Mouse (Mus musculus): Measurements from ENCODE around the gene Cpt1a. TPM values are rescaled to one million over a fixed set of nuclear protein-coding genes. Genes with fewer than 3 reads are reported as not detected.

Gene Cpt1a
- polyA plus RNA-seq, 1 experiment from 2014 or later = 9.5 TPM

DNA sequence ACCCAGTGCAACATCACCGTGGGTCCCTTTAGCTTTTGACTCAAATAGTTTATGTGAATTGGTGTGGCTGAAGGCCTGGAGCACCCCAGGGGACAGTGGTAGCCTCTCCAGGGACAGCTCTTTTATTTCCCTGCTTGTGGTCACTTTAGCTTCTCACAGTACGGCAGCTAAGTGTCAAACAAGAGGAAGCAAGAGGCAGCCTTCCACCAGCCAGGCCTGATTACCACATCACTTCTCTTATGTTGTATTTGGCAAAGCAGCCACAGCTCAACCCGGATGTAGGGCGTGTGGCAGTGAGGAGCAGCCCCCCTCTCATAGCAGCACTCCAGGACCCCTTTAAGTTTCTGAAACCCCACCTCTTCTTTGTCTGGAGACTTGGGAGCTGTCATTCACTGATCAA, 100.8 kb downstream of the Cpt1a start:
- ATAC-seq (ENCODE audit: low read depth) = 0 out of 2 replicates have a peak, but pooled peaks have one; percentile 3
- no peaks in the 10 kb centered on the region; the same call in 1 of the 2 replicates for H3K9me3 ChIP-seq (replicated peaks; ENCODE audit: control insufficient read depth, low read length)
- no peak overlapping the region for H3K4me3 ChIP-seq (ENCODE audit: low read depth, low read length)
- H3K27me3 ChIP-seq (ENCODE audit: control insufficient read depth, insufficient read depth, low read depth, low read length) = no peaks in the 10 kb centered on the region
- H3K9ac ChIP-seq (ENCODE audit: low read depth, low read length) = no peak overlapping the region
- H3K4me2 ChIP-seq (ENCODE audit: low read depth, low read length) = no peak overlapping the region
- H3K36me3 ChIP-seq (ENCODE audit: control insufficient read depth, insufficient read depth) = no peaks in the 10 kb centered on the region
- H3K27ac ChIP-seq (ENCODE audit: low read length) = 0 out of 2 replicates have a peak overlapping the region, but pooled peaks have one; percentile 5
- 26% methylated on average over 4 of the region's 4 CpGs for WGBS (ENCODE audit: insufficient replicate concordance)
- H3K4me1 ChIP-seq (ENCODE audit: control insufficient read depth, low read depth, low read length) = no peaks in the 10 kb centered on the region; the same call in 1 of the 2 replicates

DNA sequence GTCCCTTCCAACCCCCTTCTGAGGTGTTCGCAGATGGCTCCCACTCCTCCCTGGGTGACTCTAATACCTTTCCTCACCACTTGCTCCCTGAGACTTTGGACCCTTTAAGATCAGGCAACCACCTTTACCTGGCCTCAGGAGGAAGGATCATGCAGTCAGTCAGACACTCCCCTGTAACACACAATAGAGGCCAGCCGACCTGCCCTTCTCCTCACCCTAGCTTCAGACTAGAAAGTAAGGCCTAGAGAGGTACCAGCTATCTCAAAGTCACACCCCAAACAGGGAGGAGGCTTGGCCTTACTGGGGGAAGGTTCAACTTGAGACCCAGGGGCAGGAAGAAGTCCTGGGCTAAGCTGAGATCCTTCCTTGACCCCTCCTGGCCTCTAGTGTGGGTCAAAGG, 102.1 kb downstream of the Cpt1a start:
- WGBS (ENCODE audit: insufficient replicate concordance) = 67% methylated on average over 2 of the region's 2 CpGs
- ATAC-seq (ENCODE audit: low read depth) = no peak
- H3K27me3 ChIP-seq (ENCODE audit: control insufficient read depth, insufficient read depth, low read depth, low read length) = no peaks in the 10 kb centered on the region
- H3K9me3 ChIP-seq (replicated peaks; ENCODE audit: control insufficient read depth, low read length) = no peaks in the 10 kb centered on the region
- H3K9ac ChIP-seq (ENCODE audit: low read depth, low read length) = no peak overlapping the region
- H3K4me1 ChIP-seq (ENCODE audit: control insufficient read depth, low read depth, low read length) = no peaks in the 10 kb centered on the region; the same call in 1 of the 2 replicates
- no peak overlapping the region for H3K27ac ChIP-seq (ENCODE audit: low read length)
- H3K4me2 ChIP-seq (ENCODE audit: low read depth, low read length) = no peak overlapping the region
- no peak overlapping the region for H3K4me3 ChIP-seq (ENCODE audit: low read depth, low read length)
- H3K36me3 ChIP-seq (ENCODE audit: control insufficient read depth, insufficient read depth) = no peaks in the 10 kb centered on the region

DNA sequence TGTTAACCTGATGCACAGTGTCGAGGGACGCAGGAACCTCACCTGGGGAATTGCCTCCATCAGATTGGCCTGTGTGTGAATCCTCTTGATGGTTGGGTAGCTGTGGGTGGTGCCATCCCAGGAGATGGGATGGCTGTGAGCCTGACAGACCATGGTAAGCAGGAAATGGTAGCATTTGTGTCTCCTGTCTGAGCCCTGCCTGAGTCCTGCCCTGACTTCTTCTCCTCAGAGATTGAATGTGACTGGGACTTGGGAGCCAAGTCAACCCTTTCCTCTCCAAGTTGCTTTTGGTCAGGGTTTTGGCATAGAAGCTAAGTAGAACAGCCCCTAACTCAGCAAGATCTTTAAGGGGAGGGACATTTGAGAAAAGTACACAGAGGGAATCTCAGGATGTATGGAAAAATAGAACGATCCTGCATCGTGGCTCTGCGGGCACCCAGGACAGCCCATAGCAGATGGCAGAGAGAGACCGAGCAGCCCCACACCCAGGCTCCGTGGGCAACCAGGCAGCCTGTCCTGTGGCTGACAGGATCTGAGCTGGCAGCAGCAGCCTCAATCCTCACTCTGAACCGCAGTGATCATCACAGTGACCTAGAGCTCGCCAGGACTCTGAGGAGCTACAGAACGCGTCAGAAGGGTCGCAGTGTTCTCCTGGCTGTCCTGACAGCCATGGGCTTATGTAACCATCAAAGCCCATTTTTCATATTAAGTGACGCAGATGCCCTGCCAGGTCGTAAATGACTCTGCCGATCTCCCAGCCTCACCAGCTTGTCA, 106.1 kb downstream of the Cpt1a start:
- H3K9ac ChIP-seq (ENCODE audit: low read depth, low read length) = no peak overlapping the region
- ATAC-seq (ENCODE audit: low read depth) = no peak
- no peak overlapping the region for H3K4me2 ChIP-seq (ENCODE audit: low read depth, low read length)
- 70% methylated on average over 15 of the region's 15 CpGs for WGBS (ENCODE audit: insufficient replicate concordance)
- H3K27me3 ChIP-seq (ENCODE audit: control insufficient read depth, insufficient read depth, low read depth, low read length) = no peaks in the 10 kb centered on the region
- no peak overlapping the region for H3K4me3 ChIP-seq (ENCODE audit: low read depth, low read length)
- no peaks in the 10 kb centered on the region for H3K9me3 ChIP-seq (replicated peaks; ENCODE audit: control insufficient read depth, low read length)
- H3K36me3 ChIP-seq (ENCODE audit: control insufficient read depth, insufficient read depth) = no peaks in the 10 kb centered on the region
- H3K4me1 ChIP-seq (ENCODE audit: control insufficient read depth, low read depth, low read length) = no peaks in the 10 kb centered on the region
- H3K27ac ChIP-seq (ENCODE audit: low read length) = no peak overlapping the region

DNA sequence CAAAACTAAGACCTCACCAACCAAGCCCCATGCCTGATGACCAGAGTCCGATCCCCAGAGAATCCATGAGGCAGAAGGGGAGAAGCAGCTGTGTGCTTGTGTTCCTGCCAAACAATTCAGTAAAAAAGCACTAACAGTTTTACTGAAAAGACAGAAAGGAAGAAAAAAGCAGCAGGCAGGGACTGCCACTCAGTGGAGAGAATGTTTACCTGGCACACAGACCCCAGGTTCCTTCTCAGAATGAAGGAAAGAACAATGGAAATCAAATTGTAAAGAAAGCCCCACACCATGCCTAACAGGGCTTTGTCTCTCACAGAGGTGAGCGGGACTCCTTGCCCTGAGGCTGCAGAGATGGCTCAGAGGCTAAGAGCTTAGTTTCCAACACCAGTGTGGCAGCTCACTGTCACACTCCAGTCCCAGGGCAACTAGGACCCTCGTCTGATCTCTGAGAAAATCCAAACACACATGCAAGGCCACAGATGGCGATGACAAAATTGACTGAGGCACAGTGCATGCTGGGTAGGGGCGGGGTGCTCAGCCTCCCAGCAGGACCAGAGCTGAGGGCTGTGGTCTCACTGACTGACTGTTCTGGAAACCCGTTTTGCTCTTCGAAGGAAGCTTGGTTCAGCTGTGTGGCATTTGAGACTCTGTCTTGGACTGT, 107.2 kb downstream of the Cpt1a start:
- Histone ChIP-seq H3K4me3 (ENCODE audit: low read depth, low read length) (no peak overlapping the region), H3K27ac (ENCODE audit: low read length) (no peak overlapping the region), H3K4me1 (ENCODE audit: control insufficient read depth, low read depth, low read length) (no peaks in the 10 kb centered on the region), H3K36me3 (ENCODE audit: control insufficient read depth, insufficient read depth) (no peaks in the 10 kb centered on the region), H3K9me3 (replicated peaks; ENCODE audit: control insufficient read depth, low read length) (no peaks in the 10 kb centered on the region), H3K4me2 (ENCODE audit: low read depth, low read length) (no peak overlapping the region), H3K9ac (ENCODE audit: low read depth, low read length) (no peak overlapping the region), H3K27me3 (ENCODE audit: control insufficient read depth, insufficient read depth, low read depth, low read length) (no peaks in the 10 kb centered on the region)
- WGBS (ENCODE audit: insufficient replicate concordance) = 51% methylated on average over 7 of the region's 7 CpGs
- ATAC-seq (ENCODE audit: low read depth) = no peak

DNA sequence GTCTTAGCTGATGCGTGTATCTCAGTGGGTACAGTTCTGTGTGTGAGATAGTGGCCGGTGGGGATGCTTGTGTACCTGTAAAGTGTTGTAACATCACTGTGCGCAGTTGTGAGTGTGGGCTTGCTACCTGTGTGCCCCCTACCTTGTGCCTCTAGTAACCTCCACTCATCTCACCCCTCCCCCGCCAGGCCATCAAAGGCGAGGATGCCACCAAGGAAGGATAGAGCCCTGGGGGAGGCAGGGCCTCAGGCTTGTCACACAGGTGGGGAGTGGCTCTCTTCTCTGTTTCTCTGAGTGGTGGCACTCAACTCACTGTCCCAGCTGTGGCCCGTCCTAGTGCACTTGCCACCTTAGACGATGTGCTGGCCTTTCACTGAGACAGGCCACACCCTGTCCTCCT, 108.9 kb downstream of the Cpt1a start:
- Histone ChIP-seq H3K27ac (ENCODE audit: low read length) (no peak overlapping the region), H3K4me3 (ENCODE audit: low read depth, low read length) (no peak overlapping the region), H3K4me2 (ENCODE audit: low read depth, low read length) (no peak overlapping the region), H3K27me3 (ENCODE audit: control insufficient read depth, insufficient read depth, low read depth, low read length) (no peaks in the 10 kb centered on the region), H3K36me3 (ENCODE audit: control insufficient read depth, insufficient read depth) (no peaks in the 10 kb centered on the region), H3K9me3 (replicated peaks; ENCODE audit: control insufficient read depth, low read length) (no peaks in the 10 kb centered on the region), H3K4me1 (ENCODE audit: control insufficient read depth, low read depth, low read length) (no peaks in the 10 kb centered on the region), H3K9ac (ENCODE audit: low read depth, low read length) (no peak overlapping the region)
- no peak for ATAC-seq (ENCODE audit: low read depth)
- WGBS (ENCODE audit: insufficient replicate concordance) = 57% methylated on average over 7 of the region's 7 CpGs

DNA sequence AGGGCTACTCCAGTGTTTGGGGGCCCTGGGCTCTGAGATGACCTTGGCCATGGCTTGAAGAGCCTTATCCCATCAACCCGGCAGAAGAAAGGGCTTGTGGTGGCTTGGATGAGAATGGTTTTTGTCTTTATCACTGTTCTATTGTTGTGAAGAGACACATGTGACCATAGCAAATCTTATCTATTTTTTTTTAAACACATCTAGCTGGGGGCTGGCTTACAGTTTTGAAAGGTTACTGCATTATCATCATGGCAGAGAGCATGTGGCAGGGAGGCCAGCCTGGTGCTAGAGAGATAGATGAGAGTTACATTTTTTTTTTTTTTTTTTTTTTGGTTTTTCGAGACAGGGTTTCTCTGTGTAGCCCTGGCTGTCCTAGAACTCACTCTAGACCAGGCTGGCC, 109.8 kb downstream of the Cpt1a start:
- Histone ChIP-seq H3K4me1 (ENCODE audit: control insufficient read depth, low read depth, low read length) (no peaks in the 10 kb centered on the region), H3K27me3 (ENCODE audit: control insufficient read depth, insufficient read depth, low read depth, low read length) (no peaks in the 10 kb centered on the region), H3K36me3 (ENCODE audit: control insufficient read depth, insufficient read depth) (no peaks in the 10 kb centered on the region), H3K4me3 (ENCODE audit: low read depth, low read length) (no peak overlapping the region), H3K4me2 (ENCODE audit: low read depth, low read length) (no peak overlapping the region), H3K9me3 (replicated peaks; ENCODE audit: control insufficient read depth, low read length) (no peaks in the 10 kb centered on the region), H3K27ac (ENCODE audit: low read length) (no peak overlapping the region), H3K9ac (ENCODE audit: low read depth, low read length) (no peak overlapping the region)
- WGBS (ENCODE audit: insufficient replicate concordance) = 41% methylated on average over 2 of the region's 2 CpGs
- ATAC-seq (ENCODE audit: low read depth) = no peak

DNA sequence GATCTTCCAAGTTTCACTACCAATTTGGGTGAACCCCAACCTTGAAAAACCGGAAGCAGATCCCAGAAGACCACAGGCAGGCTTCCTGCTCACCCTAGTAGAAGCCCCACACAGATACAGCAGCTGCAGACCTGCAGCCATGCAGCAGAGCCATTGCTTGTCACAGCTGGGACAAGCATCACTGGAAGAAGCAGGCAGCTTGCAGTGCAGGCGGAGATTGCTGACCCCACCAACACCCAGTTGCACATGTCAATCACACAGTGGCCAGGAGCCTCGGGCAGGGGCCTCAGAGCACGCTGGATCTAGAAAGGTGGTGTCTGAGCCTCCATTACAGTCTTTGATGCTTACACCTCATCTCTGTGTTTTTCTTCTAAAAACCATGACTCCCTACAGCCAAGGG, 112.0 kb downstream of the Cpt1a start:
- H3K27ac ChIP-seq (ENCODE audit: low read length) = no peak overlapping the region
- H3K4me3 ChIP-seq (ENCODE audit: low read depth, low read length) = no peak overlapping the region
- no peak overlapping the region for H3K9ac ChIP-seq (ENCODE audit: low read depth, low read length)
- no peak for ATAC-seq (ENCODE audit: low read depth)
- H3K27me3 ChIP-seq (ENCODE audit: control insufficient read depth, insufficient read depth, low read depth, low read length) = no peaks in the 10 kb centered on the region
- H3K9me3 ChIP-seq (replicated peaks; ENCODE audit: control insufficient read depth, low read length) = no peaks in the 10 kb centered on the region
- 33% methylated on average over 4 of the region's 4 CpGs for WGBS (ENCODE audit: insufficient replicate concordance)
- H3K4me2 ChIP-seq (ENCODE audit: low read depth, low read length) = no peak overlapping the region
- H3K36me3 ChIP-seq (ENCODE audit: control insufficient read depth, insufficient read depth) = no peaks in the 10 kb centered on the region
- H3K4me1 ChIP-seq (ENCODE audit: control insufficient read depth, low read depth, low read length) = no peaks in the 10 kb centered on the region

DNA sequence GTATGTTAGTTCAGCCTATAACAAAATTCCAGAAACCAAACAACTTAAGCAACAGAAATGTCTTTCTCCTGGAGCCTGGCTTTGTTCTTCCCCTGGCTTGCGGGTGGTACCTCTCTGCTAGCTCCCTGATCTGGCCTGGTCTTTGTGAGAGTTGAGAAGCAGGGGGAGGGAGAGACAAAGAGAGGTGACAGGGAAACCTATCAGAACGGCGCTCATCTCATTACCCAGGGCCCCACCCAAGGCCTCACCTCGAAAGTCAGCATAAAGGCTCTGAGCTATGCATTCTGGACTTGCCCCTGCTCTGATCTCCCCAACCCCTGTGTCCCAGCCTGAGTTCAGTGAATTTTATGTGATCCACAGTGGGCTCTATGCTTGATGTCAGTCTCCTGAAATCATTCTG, 112.5 kb downstream of the Cpt1a start:
- Histone ChIP-seq H3K9me3 (replicated peaks; ENCODE audit: control insufficient read depth, low read length) (no peaks in the 10 kb centered on the region), H3K4me3 (ENCODE audit: low read depth, low read length) (no peak overlapping the region), H3K27ac (ENCODE audit: low read length) (no peak overlapping the region), H3K9ac (ENCODE audit: low read depth, low read length) (no peak overlapping the region), H3K4me2 (ENCODE audit: low read depth, low read length) (no peak overlapping the region), H3K27me3 (ENCODE audit: control insufficient read depth, insufficient read depth, low read depth, low read length) (no peaks in the 10 kb centered on the region), H3K36me3 (ENCODE audit: control insufficient read depth, insufficient read depth) (no peaks in the 10 kb centered on the region), H3K4me1 (ENCODE audit: control insufficient read depth, low read depth, low read length) (no peaks in the 10 kb centered on the region)
- WGBS (ENCODE audit: insufficient replicate concordance) = 30% methylated on average over 4 of the region's 4 CpGs
- ATAC-seq (ENCODE audit: low read depth) = no peak

All from liver, embryonic 16.5 days (tissue).